Comparison of ENCODE assay signal across 8 mouse cellular contexts in the genomic region with DNA sequence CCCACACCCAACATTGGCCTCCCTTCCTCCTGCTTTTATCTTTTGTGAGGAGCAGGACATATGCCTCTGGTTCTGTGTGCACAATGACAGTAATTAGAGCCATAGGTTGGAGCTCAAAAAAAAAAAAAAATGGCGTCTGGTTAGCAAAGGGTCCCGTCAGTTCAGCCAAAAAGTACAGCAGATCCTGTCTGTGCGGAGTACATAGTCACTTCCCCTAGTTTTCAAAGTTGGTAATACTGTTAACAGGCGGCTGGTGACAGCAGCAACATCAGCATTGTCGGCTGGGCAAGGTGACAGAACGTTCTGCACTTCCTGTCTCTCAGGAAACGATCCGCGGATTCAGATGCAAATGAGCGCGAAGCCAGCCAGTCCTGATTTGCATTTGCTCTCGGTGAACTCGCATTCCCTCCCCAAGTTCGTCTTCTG.
DNase-seq lines count a peak whose midpoint lies in the region; TF ChIP-seq lines count a peak whose summit lies in the region.

No protein-coding gene starts in this region.

- peak overlapping the region; percentile 73 for H3K27ac ChIP-seq in forebrain, embryonic 10.5 days

- no peak overlapping the region for H3K4me3 ChIP-seq in lung, adult 2 months (replicated peaks; ENCODE audit: extremely low read depth, low read depth, low read length)
- peak overlapping the region; percentile 50 for H3K4me3 ChIP-seq in forebrain, embryonic 10.5 days

- intact Hi-C loops in heart, postnatal 36 days (cut with DNase I): no loop called here

- TF ChIP-seq CTCF in lung, adult 2 months (IDR thresholded peaks at IDR 0.05; ENCODE audit: insufficient read depth, low read length): no peak

- no peaks in the 10 kb centered on the region for H3K9me3 ChIP-seq in forebrain, embryonic 10.5 days

- no peaks in the 10 kb centered on the region for H3K27me3 ChIP-seq in forebrain, embryonic 10.5 days (ENCODE audit: poor library complexity, severe bottlenecking)

- WGBS in lung, adult 2 months: 12% methylated on average over 14 of the region's 14 CpGs
- WGBS in forebrain, embryonic 10.5 days: 6% methylated on average over 14 of the region's 14 CpGs

- peaks cover 3% of the 10 kb centered on the region; the same call in 1 of the 2 replicates for H3K4me1 ChIP-seq in lung, adult 2 months (ENCODE audit: control insufficient read depth, insufficient read depth, low read length)
- H3K4me1 ChIP-seq in forebrain, embryonic 10.5 days: peaks cover 19% of the 10 kb centered on the region

- no peak for TF ChIP-seq POLR2A in lung, adult 2 months (IDR thresholded peaks at IDR 0.05; ENCODE audit: borderline replicate concordance, extremely low read depth, low read depth, low read length)

- no peaks in the 10 kb centered on the region for H3K36me3 ChIP-seq in forebrain, embryonic 10.5 days (replicated peaks)

- peak; percentile 23 to 27 for DNase-seq in lung, adult 18-20 months
- no peak for DNase-seq in lung, adult 2 months
- DNase-seq in forebrain, embryonic 10.5 days (ENCODE audit: extremely low spot score, low spot score): peak; percentile 45
- peak; percentile 22 to 42 for DNase-seq in heart, postnatal 36 days
- peak; percentile 65 to 70 for DNase-seq in kidney, postnatal 36 days
- peak; percentile 56 for DNase-seq in lung, postnatal 10 days
- DNase-seq in retina, embryonic 14.5 days (ENCODE audit: low spot score): peak; percentile 7
- peak; percentile 75 for DNase-seq in thymus, postnatal 4 days
